Mouse (Mus musculus) lung, embryonic 16.5 days (tissue): ENCODE data around the gene Relch. TPM values are rescaled to one million over a fixed set of nuclear protein-coding genes. Genes with fewer than 3 reads are reported as not detected.
A peak's percentile ranks its signal among the peaks of the same experiment; 100 is the strongest.

Experiments used
- ATAC-seq: fragments of 200-750 bp; cut with Nextera tagmentation; 2 replicates; pipeline ENCODE4 v1.8.0; 2017; ENCODE audit warnings: low read depth, mild to moderate bottlenecking, moderate library complexity
- H3K27ac ChIP-seq: fragments of 300-500 bp; sonication (generic); 2 replicates; pipeline ENCODE4 v1.5.1; 2014; ENCODE audit warnings: mild to moderate bottlenecking, control low read depth, low read length
- H3K27me3 ChIP-seq: fragments of 300-500 bp; sonication (generic); 2 replicates; pipeline ENCODE4 v1.6.1; 2014; ENCODE audit warnings: low read depth, low read length, mixed read lengths; ENCODE audit not compliant: control insufficient read depth, insufficient read depth
- H3K36me3 ChIP-seq: fragments of 300-500 bp; sonication (generic); 2 replicates; pipeline ENCODE4 v1.6.1; 2014; ENCODE audit warnings: low read length; ENCODE audit not compliant: control insufficient read depth, insufficient read depth
- H3K4me1 ChIP-seq: fragments of 300-500 bp; sonication (generic); replicated peaks from 2 replicates; pipeline ENCODE4 v1.6.1; 2014; ENCODE audit warnings: low read length, mixed read lengths; ENCODE audit not compliant: control insufficient read depth, insufficient read depth
- H3K4me2 ChIP-seq: fragments of 300-500 bp; sonication (generic); 2 replicates; pipeline ENCODE4 v1.6.1; 2014; ENCODE audit warnings: low read depth, low read length, control low read depth
- H3K4me3 ChIP-seq: fragments of 300-500 bp; sonication (generic); 2 replicates; pipeline ENCODE4 v1.5.1; 2014; ENCODE audit warnings: mild to moderate bottlenecking, low read length, control low read depth
- H3K9ac ChIP-seq: fragments of 300-500 bp; sonication (generic); 2 replicates; pipeline ENCODE4 v1.6.1; 2014; ENCODE audit warnings: low read length, control low read depth
- H3K9me3 ChIP-seq: fragments of 300-500 bp; sonication (generic); 2 replicates; pipeline ENCODE4 v1.6.1; 2016; ENCODE audit warnings: low read length; ENCODE audit not compliant: control insufficient read depth
- WGBS: fragments of 180-500 bp; shearing (Covaris S2); extraction: QIAGEN DNeasy Blood & Tissue Kit; methylation state at CpG from one replicate; pipeline ENCODE4 v1.1.7; 2014; 5-methylcytosine and 5-hydroxymethylcytosine counted together
- polyA plus RNA-seq: library from polyadenylated mRNA; unstranded; fragments of >200 nt; fragmentation: Nextera tagmentation; extraction: Ambion mirVana; gene quantifications from 2 replicates; pipeline ENCODE4 v1.2.1, GENCODE M21; 2015

The Relch gene
- polyA plus RNA-seq, 1 experiment from 2014 or later = 23.9 TPM

- Histone ChIP-seq H3K4me3 (peak within 1 kb of the TSS; percentile 75), H3K36me3 (no peaks in the 10 kb centered on the region), H3K27ac (no peak within 1 kb of the TSS), H3K4me2 (peak within 1 kb of the TSS; percentile 98), H3K27me3 (peaks cover 12% of the 10 kb centered on the region), H3K9ac (peak within 1 kb of the TSS; percentile 82), H3K4me1 (peaks cover 21% of the 10 kb centered on the region), H3K9me3 (no peaks in the 10 kb centered on the region)
- ATAC-seq = peak; percentile 85
- WGBS = 3% methylated on average over 42 of the region's 77 CpGs
Measured at GRCm38 (mm10) chr1:105780457-105781364, 117.0 kb downstream of the Relch start, which contains the start of gene Tnfrsf11a. Tnfrsf11a (plus strand) TSS chr1:105780718.

GRCm38 (mm10) chr1:105781391-105782146, 117.9 kb downstream of the Relch start:
- H3K4me2 ChIP-seq = peak overlapping the region; percentile 98
- peak overlapping the region; percentile 82; the same call in 1 of the 2 replicates for H3K9ac ChIP-seq
- H3K9me3 ChIP-seq = no peaks in the 10 kb centered on the region
- H3K27ac ChIP-seq = no peak overlapping the region
- peak overlapping the region; percentile 75 for H3K4me3 ChIP-seq
- peaks cover 28% of the 10 kb centered on the region for H3K4me1 ChIP-seq
- peaks cover 12% of the 10 kb centered on the region for H3K27me3 ChIP-seq
- no peaks in the 10 kb centered on the region for H3K36me3 ChIP-seq
- WGBS = 35% methylated on average over 12 of the region's 12 CpGs
- no peak for ATAC-seq

- Histone ChIP-seq H3K27ac (peak overlapping the region; percentile 69), H3K4me3 (no peak overlapping the region), H3K27me3 (peaks cover 12% of the 10 kb centered on the region), H3K4me2 (no peak overlapping the region), H3K9me3 (no peaks in the 10 kb centered on the region), H3K9ac (no peak overlapping the region), H3K36me3 (no peaks in the 10 kb centered on the region), H3K4me1 (peaks cover 27% of the 10 kb centered on the region)
- no peak for ATAC-seq
- 52% methylated on average over 5 of the region's 5 CpGs for WGBS
Measured at GRCm38 (mm10) chr1:105784257-105785016, 120.8 kb downstream of the Relch start.

- peak; percentile 21; the same call in 1 of the 2 replicates for ATAC-seq
- Histone ChIP-seq H3K4me2 (no peak overlapping the region), H3K9me3 (no peaks in the 10 kb centered on the region), H3K27me3 (peaks cover 11% of the 10 kb centered on the region), H3K36me3 (no peaks in the 10 kb centered on the region), H3K27ac (peak overlapping the region; percentile 69), H3K9ac (no peak overlapping the region), H3K4me3 (no peak overlapping the region), H3K4me1 (peaks cover 27% of the 10 kb centered on the region)
- WGBS = 32% methylated on average over 4 of the region's 4 CpGs
Measured at GRCm38 (mm10) chr1:105785146-105785545, 121.5 kb downstream of the Relch start.

GRCm38 (mm10) chr1:105786731-105787357, 123.2 kb downstream of the Relch start:
- no peaks in the 10 kb centered on the region for H3K9me3 ChIP-seq
- peak; percentile 46; the same call in 1 of the 2 replicates for ATAC-seq
- no peaks in the 10 kb centered on the region for H3K36me3 ChIP-seq
- H3K4me2 ChIP-seq = no peak overlapping the region
- H3K27me3 ChIP-seq = no peaks in the 10 kb centered on the region
- WGBS = 34% methylated on average over 6 of the region's 6 CpGs
- no peak overlapping the region for H3K9ac ChIP-seq
- no peak overlapping the region for H3K4me3 ChIP-seq
- peaks cover 21% of the 10 kb centered on the region for H3K4me1 ChIP-seq
- H3K27ac ChIP-seq = peak overlapping the region; percentile 69

- Histone ChIP-seq H3K4me3 (no peak overlapping the region), H3K4me1 (peaks cover 14% of the 10 kb centered on the region), H3K27ac (no peak overlapping the region), H3K27me3 (no peaks in the 10 kb centered on the region), H3K9me3 (no peaks in the 10 kb centered on the region), H3K9ac (no peak overlapping the region), H3K36me3 (no peaks in the 10 kb centered on the region), H3K4me2 (no peak overlapping the region)
- WGBS = 93% methylated on average over 3 of the region's 3 CpGs
- no peak for ATAC-seq
Measured at GRCm38 (mm10) chr1:105790103-105790502, 126.4 kb downstream of the Relch start.

- no peak overlapping the region for H3K4me2 ChIP-seq
- H3K27me3 ChIP-seq = no peaks in the 10 kb centered on the region
- H3K9ac ChIP-seq = no peak overlapping the region
- H3K4me3 ChIP-seq = no peak overlapping the region
- no peak for ATAC-seq
- no peak overlapping the region for H3K27ac ChIP-seq
- no peaks in the 10 kb centered on the region for H3K36me3 ChIP-seq
- no peaks in the 10 kb centered on the region for H3K4me1 ChIP-seq
- 85% methylated on average over 6 of the region's 6 CpGs for WGBS
- no peaks in the 10 kb centered on the region for H3K9me3 ChIP-seq
Measured at GRCm38 (mm10) chr1:105794670-105795069, 131.0 kb downstream of the Relch start.

- Histone ChIP-seq H3K4me3 (no peak overlapping the region), H3K36me3 (no peaks in the 10 kb centered on the region), H3K4me1 (no peaks in the 10 kb centered on the region), H3K4me2 (no peak overlapping the region), H3K9me3 (no peaks in the 10 kb centered on the region), H3K9ac (no peak overlapping the region), H3K27ac (no peak overlapping the region), H3K27me3 (no peaks in the 10 kb centered on the region)
- ATAC-seq = no peak
- WGBS = 90% methylated on average over 4 of the region's 4 CpGs
Measured at GRCm38 (mm10) chr1:105795705-105796104, 132.0 kb downstream of the Relch start.
